Mouse (Mus musculus): ENCODE data around the gene Fbxl18.

DNA sequence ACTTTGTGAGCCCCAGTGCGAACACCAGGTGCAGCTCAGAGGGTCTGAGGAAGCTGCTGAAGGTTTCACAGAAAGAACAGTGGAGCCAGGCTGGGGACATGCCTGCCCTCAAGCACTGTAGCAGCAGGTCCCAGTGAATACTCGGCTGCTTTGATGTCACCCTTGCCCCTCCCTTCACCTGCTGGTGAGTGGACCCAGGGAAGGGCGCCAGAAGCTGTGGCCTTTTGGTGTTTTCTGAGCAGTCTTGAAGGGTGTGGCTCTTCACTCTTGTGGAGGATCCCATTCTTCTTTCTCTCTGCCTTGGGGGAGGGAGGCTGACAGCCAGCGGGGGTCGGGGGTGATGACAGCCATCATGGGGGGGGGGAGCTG is 43.6 kb downstream of the Fbxl18 start:
- TF ChIP-seq CTCF (conservative IDR thresholded peaks at IDR 0.05; ENCODE audit: low read length) = no peak
- TF ChIP-seq POU5F1 (IDR thresholded peaks at IDR 0.05; ENCODE audit: borderline replicate concordance, low read length) = no peak
